Mouse (Mus musculus) CH12.LX (cell line): ENCODE data around the gene Igf1r. TPM values are rescaled to one million over a fixed set of nuclear protein-coding genes. Genes with fewer than 3 reads are reported as not detected.

ENCODE experiments used
- DNase-seq: peaks from one replicate; pipeline ENCODE4 v3.0.0-alpha.2; 2013; ENCODE audit errors: extremely low read depth
- H3K27ac ChIP-seq: 2 replicates; pipeline ENCODE4 v1.5.1; 2012; ENCODE audit warnings: low read depth, mild to moderate bottlenecking, control low read depth, moderate library complexity; ENCODE audit not compliant: insufficient read depth
- H3K27me3 ChIP-seq: replicated peaks from 2 replicates; pipeline ENCODE3; 2012; ENCODE audit warnings: inconsistent platforms
- H3K36me3 ChIP-seq, 2 experiments: replicated peaks in 1 of 2; 2 replicates each; pipeline versions ENCODE3 to v1.6.1; 2012; ENCODE audit warnings: inconsistent platforms in 1 of 2, low read length in 1 of 2, mild to moderate bottlenecking in 1 of 2, mixed read lengths in 1 of 2, moderate library complexity in 1 of 2; ENCODE audit not compliant: control insufficient read depth in 1 of 2, insufficient read depth in 1 of 2
- H3K4me1 ChIP-seq, 2 experiments: 2 replicates each; pipeline ENCODE4 v1.6.1; 2012; ENCODE audit warnings: inconsistent platforms in 1 of 2, moderate library complexity in 1 of 2; ENCODE audit not compliant: insufficient read depth in 2 of 2, control insufficient read depth in 1 of 2
- H3K4me2 ChIP-seq: 2 replicates; pipeline ENCODE4 v1.6.1; 2012; ENCODE audit warnings: low read depth, mild to moderate bottlenecking, control low read depth; ENCODE audit not compliant: poor library complexity, insufficient read depth, severe bottlenecking
- H3K4me3 ChIP-seq, 3 experiments: fragments of 150-350 bp in 1 of 3; sonication (generic) in 1 of 3; replicated peaks in 1 of 3; 2 replicates each; pipeline versions ENCODE3 to v1.5.1; 2011 to 2012; ENCODE audit warnings: low read depth in 2 of 3, low read length in 2 of 3, mild to moderate bottlenecking in 2 of 3, moderate library complexity in 2 of 3, control low read depth in 1 of 3, improper control_type of control experiment in 1 of 3, inconsistent platforms in 1 of 3, mixed read lengths in 1 of 3; ENCODE audit not compliant: poor library complexity in 1 of 3
- H3K79me2 ChIP-seq: replicated peaks from 2 replicates; pipeline ENCODE4 v1.6.1; 2012; ENCODE audit warnings: mild to moderate bottlenecking, moderate library complexity; ENCODE audit not compliant: control insufficient read depth, poor library complexity, insufficient read depth, severe bottlenecking; ENCODE audit errors: extremely low read depth
- H3K9ac ChIP-seq: 2 replicates; pipeline ENCODE4 v1.6.1; 2012; ENCODE audit warnings: low read depth, mild to moderate bottlenecking, control low read depth, moderate library complexity; ENCODE audit not compliant: insufficient read depth
- H3K9me3 ChIP-seq: replicated peaks from 2 replicates; pipeline ENCODE3; 2012; ENCODE audit warnings: low read length, inconsistent platforms, mixed read lengths
- BHLHE40 ChIP-seq: IDR thresholded peaks from 2 replicates; pipeline ENCODE4 v1.6.1; 2011; ENCODE audit warnings: mild to moderate bottlenecking, low read depth, low read length, improper control_type of control experiment
- CHD1 ChIP-seq: IDR thresholded peaks from 2 replicates; pipeline ENCODE4 v1.6.1; 2012; ENCODE audit warnings: low read depth, low read length, improper control_type of control experiment, inconsistent platforms
- CHD2 ChIP-seq: IDR thresholded peaks from 2 replicates; pipeline ENCODE4 v1.6.1; 2011; ENCODE audit warnings: low read length, improper control_type of control experiment
- CTCF ChIP-seq, 2 experiments: IDR thresholded peaks in 1 of 2; conservative IDR thresholded peaks in 1 of 2; 2 replicates each; pipeline ENCODE4 v1.5.1; 2011 to 2012; ENCODE audit warnings: low read depth in 2 of 2, low read length in 2 of 2, improper control_type of control experiment in 1 of 2, inconsistent platforms in 1 of 2, mild to moderate bottlenecking in 1 of 2, moderate library complexity in 1 of 2
- ELF1 ChIP-seq: IDR thresholded peaks from 2 replicates; pipeline ENCODE4 v1.6.1; 2014; ENCODE audit warnings: low read depth, mild to moderate bottlenecking, inconsistent platforms, low read length, improper control_type of control experiment
- EP300 ChIP-seq: IDR thresholded peaks from 2 replicates; pipeline ENCODE4 v1.6.1; 2011; ENCODE audit warnings: low read length, improper control_type of control experiment
- ETS1 ChIP-seq: conservative IDR thresholded peaks from 2 replicates; pipeline ENCODE4 v1.6.1; 2012; ENCODE audit warnings: low read depth, mild to moderate bottlenecking, inconsistent platforms, low read length, improper control_type of control experiment, moderate library complexity
- GABPA ChIP-seq: IDR thresholded peaks from 2 replicates; pipeline ENCODE4 v1.6.1; 2012; ENCODE audit warnings: low read depth, low read length, improper control_type of control experiment, inconsistent platforms; ENCODE audit not compliant: insufficient replicate concordance
- HCFC1 ChIP-seq: IDR thresholded peaks from 2 replicates; pipeline ENCODE4 v1.6.1; 2012; ENCODE audit warnings: low read depth, mild to moderate bottlenecking, inconsistent platforms, low read length, improper control_type of control experiment
- IRF4 ChIP-seq: IDR thresholded peaks from 2 replicates; pipeline ENCODE4 v1.6.1; 2014; ENCODE audit warnings: low read depth, mild to moderate bottlenecking, inconsistent platforms, low read length, improper control_type of control experiment
- JUND ChIP-seq: conservative IDR thresholded peaks from 2 replicates; pipeline ENCODE4 v1.6.1; 2011; ENCODE audit warnings: low read depth, low read length, improper control_type of control experiment
- MAFK ChIP-seq: IDR thresholded peaks from 2 replicates; pipeline ENCODE4 v1.6.1; 2011; ENCODE audit warnings: low read length, improper control_type of control experiment; ENCODE audit not compliant: insufficient replicate concordance
- MAZ ChIP-seq: IDR thresholded peaks from 2 replicates; pipeline ENCODE4 v1.6.1; 2012; ENCODE audit warnings: low read depth, mild to moderate bottlenecking, inconsistent platforms, low read length, improper control_type of control experiment, moderate library complexity
- MEF2A ChIP-seq: IDR thresholded peaks from 2 replicates; pipeline ENCODE4 v1.6.1; 2014; ENCODE audit warnings: low read depth, mild to moderate bottlenecking, inconsistent platforms, low read length, improper control_type of control experiment, borderline replicate concordance
- MXI1 ChIP-seq: IDR thresholded peaks from 2 replicates; pipeline ENCODE4 v1.6.1; 2011; ENCODE audit warnings: mild to moderate bottlenecking, low read depth, low read length, improper control_type of control experiment
- MYC ChIP-seq: IDR thresholded peaks from 2 replicates; pipeline ENCODE4 v1.6.1; 2011; ENCODE audit warnings: low read depth, mild to moderate bottlenecking, improper control_type of control experiment, low read length
- NRF1 ChIP-seq: IDR thresholded peaks from 2 replicates; pipeline ENCODE4 v1.6.1; 2014; ENCODE audit warnings: low read depth, mild to moderate bottlenecking, inconsistent platforms, low read length, improper control_type of control experiment, moderate library complexity
- PAX5 ChIP-seq: IDR thresholded peaks from 2 replicates; pipeline ENCODE4 v1.6.1; 2012; ENCODE audit warnings: low read length, inconsistent platforms, mixed read lengths
- POLR2A ChIP-seq: IDR thresholded peaks from 2 replicates; pipeline ENCODE4 v1.6.1; 2011; ENCODE audit warnings: low read depth, mild to moderate bottlenecking, improper control_type of control experiment, low read length
- POLR2AphosphoS2 ChIP-seq: IDR thresholded peaks from 2 replicates; pipeline ENCODE4 v1.6.1; 2011; ENCODE audit warnings: low read depth, low read length, improper control_type of control experiment
- RAD21 ChIP-seq: IDR thresholded peaks from 2 replicates; pipeline ENCODE4 v1.6.1; 2011; ENCODE audit warnings: low read depth, mild to moderate bottlenecking, low read length, improper control_type of control experiment, moderate library complexity
- RCOR1 ChIP-seq: conservative IDR thresholded peaks from 2 replicates; pipeline ENCODE4 v1.6.1; 2012; ENCODE audit warnings: low read depth, mild to moderate bottlenecking, inconsistent platforms, low read length, improper control_type of control experiment
- SIN3A ChIP-seq: IDR thresholded peaks from 2 replicates; pipeline ENCODE4 v1.6.1; 2012; ENCODE audit warnings: low read length, improper control_type of control experiment, inconsistent platforms
- SMC3 ChIP-seq: IDR thresholded peaks from 2 replicates; pipeline ENCODE4 v1.6.1; 2011; ENCODE audit warnings: low read depth, low read length, improper control_type of control experiment
- TBP ChIP-seq: conservative IDR thresholded peaks from 2 replicates; pipeline ENCODE4 v1.6.1; 2011; ENCODE audit warnings: low read depth, low read length, improper control_type of control experiment
- TCF12 ChIP-seq: IDR thresholded peaks from 2 replicates; pipeline ENCODE4 v1.6.1; 2014; ENCODE audit warnings: low read depth, mild to moderate bottlenecking, inconsistent platforms, low read length, improper control_type of control experiment
- UBTF ChIP-seq: IDR thresholded peaks from 2 replicates; pipeline ENCODE4 v1.6.1; 2012; ENCODE audit warnings: low read depth, mild to moderate bottlenecking, inconsistent platforms, low read length, improper control_type of control experiment, moderate library complexity
- USF1 ChIP-seq: IDR thresholded peaks from 2 replicates; pipeline ENCODE4 v1.6.1; 2014; ENCODE audit warnings: low read depth, mild to moderate bottlenecking, inconsistent platforms, low read length, improper control_type of control experiment
- ZC3H11A ChIP-seq: IDR thresholded peaks from 2 replicates; pipeline ENCODE4 v1.6.1; 2012; ENCODE audit warnings: low read depth, mild to moderate bottlenecking, inconsistent platforms, low read length, improper control_type of control experiment
- ZMIZ1 ChIP-seq: IDR thresholded peaks from 2 replicates; pipeline ENCODE4 v1.6.1; 2012; ENCODE audit warnings: low read depth, mild to moderate bottlenecking, inconsistent platforms, low read length, improper control_type of control experiment
- ZNF384 ChIP-seq: IDR thresholded peaks from 2 replicates; pipeline ENCODE4 v1.6.1; 2012; ENCODE audit warnings: low read depth, low read length, improper control_type of control experiment, inconsistent platforms
- dilution Hi-C: fragments of 300-500 bp; cut with MboI; formaldehyde crosslinking; loops from 2 replicates; pipeline ENCODE4 v1.14.3; 2020; ENCODE audit warnings: low sequenced_read_pairs; ENCODE audit not compliant: extremely low pct_unique_long_range_greater_than_20kb, extremely low pct_ligation_motif_present
- in situ Hi-C: fragments of 300-500 bp; cut with MboI; formaldehyde crosslinking; loops from 3 replicates; pipeline ENCODE4 v1.14.3; 2019; ENCODE audit warnings: low sequenced_read_pairs, low pct_ligation_motif_present, low pct_unique_long_range_greater_than_20kb, mixed read lengths
- polyA plus RNA-seq: library from polyadenylated mRNA; unstranded; fragments of >175 nt; gene quantifications from 2 replicates; pipeline ENCODE4 v1.2.1, GENCODE M21; 2012; ENCODE audit warnings: low read depth; ENCODE audit not compliant: insufficient read length
- total RNA-seq, 2 experiments: library from RNA; depleted of rRNA; stranded (reverse); fragments of 300-350 nt in 1 of 2; fragments of >200 nt in 1 of 2; gene quantifications; 2 replicates each; pipeline ENCODE4 v1.2.3; 2012 to 2014

Igf1r gene
- total and polyA plus RNA-seq, 3 experiments: 0.19 to 1.6 (median 0.29) TPM

- no peaks in the 10 kb centered on the region for H3K79me2 ChIP-seq
- no peak overlapping the region for H3K4me2 ChIP-seq
- H3K27me3 ChIP-seq: no peaks in the 10 kb centered on the region
- H3K4me3 ChIP-seq: no peak overlapping the region
- dilution Hi-C loops: no loop called here
- no peaks in the 10 kb centered on the region for H3K36me3 ChIP-seq
- no peak for DNase-seq
- TF ChIP-seq SMC3: no peak
- no peak for TF ChIP-seq ZMIZ1
- TF ChIP-seq ZNF384: no peak
- TF ChIP-seq ZC3H11A: no peak
- no peak for TF ChIP-seq TCF12
- no peak for TF ChIP-seq ELF1
- no peak for TF ChIP-seq SIN3A
- no peak for TF ChIP-seq TBP
- no peak for TF ChIP-seq POLR2AphosphoS2
- TF ChIP-seq JUND: no peak
- TF ChIP-seq NRF1: no peak
- TF ChIP-seq USF1: no peak
- TF ChIP-seq MXI1: no peak
- TF ChIP-seq RAD21: no peak
- TF ChIP-seq CTCF (conservative IDR thresholded peaks at IDR 0.05 in 1 of 2, IDR thresholded peaks at IDR 0.05 in 1 of 2; ENCODE audit: low read depth in 2 of 2, low read length in 2 of 2): no peak
- no peak for TF ChIP-seq GABPA
- no peak for TF ChIP-seq IRF4
- no peak for TF ChIP-seq MAZ
- no peak for TF ChIP-seq PAX5
- in situ Hi-C loops: no loop called here
- no peaks in the 10 kb centered on the region for H3K9me3 ChIP-seq
- peaks cover 6 to 50% of the 10 kb centered on the region in 2 experiments for H3K4me1 ChIP-seq
- no peak overlapping the region for H3K27ac ChIP-seq
- H3K9ac ChIP-seq: no peak overlapping the region
Measured at GRCm38 (mm10) chr7:68224006-68224405, 271.4 kb downstream of the Igf1r start.

- H3K4me1 ChIP-seq: peaks cover 5 to 45% of the 10 kb centered on the region in 2 experiments; a peak in 3 of 4 replicates
- no peaks in the 10 kb centered on the region for H3K36me3 ChIP-seq
- H3K27me3 ChIP-seq: no peaks in the 10 kb centered on the region
- in situ Hi-C loops: no loop called here
- DNase-seq: no peak
- no peaks in the 10 kb centered on the region for H3K9me3 ChIP-seq
- no peak overlapping the region for H3K4me3 ChIP-seq
- no peak for TF ChIP-seq POLR2A
- no peak for TF ChIP-seq MEF2A
- TF ChIP-seq MXI1: no peak
- TF ChIP-seq UBTF: no peak
- TF ChIP-seq POLR2AphosphoS2: no peak
- no peak for TF ChIP-seq BHLHE40
- no peak for TF ChIP-seq MYC
- no peak for TF ChIP-seq MAFK
- no peak for TF ChIP-seq SIN3A
- TF ChIP-seq CHD1: no peak
- TF ChIP-seq CHD2: no peak
- no peak for TF ChIP-seq ETS1
- TF ChIP-seq EP300: no peak
- TF ChIP-seq RCOR1: no peak
- TF ChIP-seq ZC3H11A: no peak
- no peak for TF ChIP-seq HCFC1
- H3K4me2 ChIP-seq: no peak overlapping the region
- H3K27ac ChIP-seq: no peak overlapping the region
- H3K9ac ChIP-seq: no peak overlapping the region
- H3K79me2 ChIP-seq: no peaks in the 10 kb centered on the region
- dilution Hi-C loops: no loop called here
Measured at GRCm38 (mm10) chr7:68225427-68226054, 272.9 kb downstream of the Igf1r start.
